Mouse (Mus musculus) urinary bladder, postnatal 4 days (tissue): ENCODE results near the gene Pygm.

Source experiments
- DNase-seq, 2 experiments: peaks; one replicate each; pipeline ENCODE4 v3.0.0; 2021 to 2022; ENCODE audit warnings: low spot score in 2 of 2

The Pygm gene

DNA sequence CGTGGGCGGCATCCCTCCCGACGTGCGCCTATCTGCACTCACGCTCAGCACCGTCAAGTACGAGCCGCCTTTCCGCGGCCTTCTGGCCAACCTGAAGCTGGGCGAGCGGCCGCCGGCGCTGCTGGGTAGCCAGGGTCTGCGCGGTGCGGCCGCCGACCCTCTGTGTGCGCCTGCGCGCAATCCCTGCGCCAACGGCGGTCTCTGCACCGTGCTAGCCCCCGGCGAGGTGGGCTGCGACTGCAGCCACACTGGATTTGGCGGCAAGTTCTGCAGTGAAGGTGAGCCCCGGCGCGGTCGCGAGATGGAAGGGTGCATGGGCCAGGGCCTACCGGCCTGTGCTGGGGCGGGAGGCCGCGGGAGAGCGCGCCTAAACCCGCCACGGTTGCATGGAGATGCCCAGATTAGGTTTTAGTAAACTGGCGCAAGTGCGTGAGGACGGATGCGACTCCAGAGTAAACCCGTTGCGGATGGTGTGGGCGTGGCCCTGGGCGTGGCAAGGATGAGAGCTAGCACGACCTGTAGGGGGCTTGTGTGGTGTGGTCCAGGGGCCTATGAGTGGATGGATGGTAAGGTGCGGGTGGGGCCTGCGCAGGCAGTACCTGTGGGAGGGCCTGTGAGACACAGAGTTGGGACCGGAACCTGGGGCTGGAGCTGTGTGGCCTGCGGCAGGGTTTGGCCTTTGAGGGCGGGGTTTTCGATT lies 44.5 kb downstream of the Pygm start:
- DNase-seq = no peak

DNA sequence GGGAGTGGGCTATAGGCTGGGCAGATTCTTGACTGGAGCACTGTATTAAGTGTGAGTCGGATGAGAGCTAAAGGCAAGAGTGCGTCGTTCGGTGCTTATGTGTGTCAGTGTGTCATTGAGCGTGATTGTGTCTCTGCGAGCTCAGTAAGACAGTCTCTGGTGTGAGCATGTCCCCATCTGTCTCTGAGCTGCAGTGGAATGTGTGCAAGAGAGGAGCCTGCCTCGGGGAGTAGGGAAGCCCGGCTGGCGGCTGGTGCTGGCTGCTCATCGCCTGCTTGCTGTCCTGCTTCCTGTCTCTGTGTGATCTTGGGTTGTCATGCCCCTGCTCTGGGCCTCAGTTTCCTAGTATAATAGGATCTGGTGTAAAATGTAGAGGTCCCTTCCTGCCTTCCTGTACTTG lies 58.8 kb downstream of the Pygm start:
- DNase-seq = no peak

DNA sequence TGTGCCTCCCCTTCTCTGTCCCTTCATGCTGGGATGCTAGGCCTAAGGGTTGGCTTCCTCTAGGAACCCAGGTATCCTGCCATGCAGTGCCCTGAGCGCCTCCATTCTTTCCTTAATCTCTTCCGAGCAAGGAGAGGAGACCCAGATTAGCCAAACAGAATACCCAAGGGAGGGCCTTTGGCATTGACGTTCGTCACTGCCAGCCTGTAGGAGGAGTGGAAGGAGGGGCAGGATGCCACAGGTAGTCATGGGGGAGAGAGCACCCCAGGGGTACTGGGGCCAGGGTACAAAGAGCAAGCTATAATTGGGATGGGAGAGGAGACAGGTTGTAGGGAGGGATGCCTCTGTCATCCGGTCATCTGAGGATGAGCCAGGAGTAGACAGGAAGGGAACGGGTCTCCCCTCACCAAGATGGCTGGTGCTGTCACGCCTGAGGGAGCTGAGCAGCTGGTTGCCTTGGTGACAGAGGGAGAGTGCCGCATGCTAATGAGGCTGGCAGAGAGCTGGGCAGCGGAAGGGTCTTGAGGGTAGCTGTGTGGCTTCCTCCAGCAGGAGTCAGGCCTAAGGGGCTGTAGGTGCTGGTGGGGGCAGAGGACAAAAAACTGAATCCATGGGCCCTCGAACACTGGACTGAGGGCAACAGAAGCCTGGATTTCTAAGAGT lies 61.7 kb downstream of the Pygm start:
- no peak for DNase-seq

DNA sequence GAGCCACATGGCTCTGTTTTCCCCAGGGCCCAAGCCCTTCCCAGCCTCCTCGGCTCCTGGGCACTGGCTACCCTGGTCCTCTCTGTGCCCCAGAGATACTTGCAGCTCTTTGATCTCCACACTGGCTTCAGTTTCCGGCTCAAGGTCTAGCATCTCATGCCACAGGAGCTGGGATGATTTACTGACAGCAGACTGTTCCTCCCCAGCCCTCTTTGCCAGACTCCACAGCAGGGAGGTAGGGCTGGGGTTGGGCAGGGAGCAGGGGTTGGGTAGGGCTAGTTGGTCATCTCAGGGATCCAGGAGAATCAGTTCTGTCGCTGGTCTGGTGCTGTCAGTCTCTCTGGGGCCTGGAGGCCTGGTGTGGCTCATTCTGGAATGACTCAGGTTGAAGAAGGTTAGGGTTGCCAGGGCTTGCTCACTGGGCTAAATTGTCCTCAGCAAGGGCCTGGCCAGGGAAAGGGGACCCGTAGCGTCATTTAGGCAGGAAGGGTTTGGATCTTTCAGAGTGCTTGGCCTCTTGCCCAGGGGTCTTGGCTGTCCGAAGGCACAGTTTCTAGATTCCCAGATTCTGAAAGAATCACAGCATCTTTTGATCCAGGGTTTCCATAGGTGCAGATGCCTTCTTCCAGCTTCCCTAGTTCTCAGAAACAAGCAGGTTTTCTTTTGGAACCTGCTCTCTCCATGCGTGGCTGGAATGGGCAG lies 62.7 kb downstream of the Pygm start:
- no peak for DNase-seq
